Mouse (Mus musculus): ENCODE measurements at regions not wholly inside any gene's neighbourhood (a gene's known extent, or its start where the extent isn't known, plus 50 kb on each side); places are given as distances from the start of the nearest gene placed in this dataset.

GRCm38 (mm10) chr1:128508816-128509461, 83.2 kb downstream of the Cxcr4 start:
- TF ChIP-seq CTCF (IDR thresholded peaks at IDR 0.05; ENCODE audit: control insufficient read depth, insufficient read depth, insufficient replicate concordance, low read depth, low read length) (no peak), POLR2A (IDR thresholded peaks at IDR 0.05; ENCODE audit: control insufficient read depth, low read depth, low read length) (no peak)

All from testis, adult 2 months (tissue).